Mouse (Mus musculus) myocyte (in vitro differentiated cells): Measurements from ENCODE around the gene Akain1.

Experiments used
- CEBPB ChIP-seq: IDR thresholded peaks from 2 replicates; pipeline ENCODE4 v1.6.1; 2011; ENCODE audit warnings: mild to moderate bottlenecking, moderate library complexity; ENCODE audit not compliant: poor library complexity, insufficient read depth, severe bottlenecking
- E2F4 ChIP-seq: IDR thresholded peaks from one replicate; pipeline ENCODE4 v1.6.1; 2011; ENCODE audit warnings: mild to moderate bottlenecking, control low read depth, moderate library complexity; ENCODE audit not compliant: insufficient read depth
- MAX ChIP-seq: IDR thresholded peaks from one replicate; pipeline ENCODE4 v1.6.1; 2011; ENCODE audit warnings: low read depth, mild to moderate bottlenecking, control low read depth
- MYOD1 ChIP-seq, 3 experiments: IDR thresholded peaks; one replicate each; pipeline ENCODE4 v1.6.1; 2011; ENCODE audit warnings: control low read depth in 2 of 3, low read depth in 2 of 3, mild to moderate bottlenecking in 2 of 3, moderate library complexity in 1 of 3; ENCODE audit not compliant: insufficient read length in 2 of 3, control insufficient read depth in 1 of 3
- MYOG ChIP-seq, 3 experiments: IDR thresholded peaks; one replicate each; pipeline ENCODE4 v1.6.1; 2011; ENCODE audit warnings: control low read depth in 2 of 3, low read depth in 2 of 3, mild to moderate bottlenecking in 2 of 3; ENCODE audit not compliant: insufficient read length in 2 of 3, control insufficient read depth in 1 of 3, insufficient read depth in 1 of 3
- POLR2A ChIP-seq: IDR thresholded peaks from one replicate; pipeline ENCODE4 v1.6.1; 2011; ENCODE audit warnings: low read depth, mild to moderate bottlenecking, control low read depth, moderate library complexity; ENCODE audit not compliant: insufficient read length
- POLR2AphosphoS2 ChIP-seq: IDR thresholded peaks from one replicate; pipeline ENCODE4 v1.6.1; 2011; ENCODE audit warnings: low read depth, control low read depth; ENCODE audit not compliant: insufficient read length
- TCF12 ChIP-seq: IDR thresholded peaks from one replicate; pipeline ENCODE4 v1.6.1; 2011; ENCODE audit warnings: mild to moderate bottlenecking, control low read depth; ENCODE audit not compliant: poor library complexity, insufficient read depth, severe bottlenecking
- TCF3 ChIP-seq: IDR thresholded peaks from one replicate; pipeline ENCODE4 v1.6.1; 2011; ENCODE audit warnings: low read depth, control low read depth; ENCODE audit not compliant: insufficient read length
- USF1 ChIP-seq: IDR thresholded peaks from one replicate; pipeline ENCODE4 v1.6.1; 2011; ENCODE audit warnings: low read depth, mild to moderate bottlenecking, control low read depth, moderate library complexity

- TF ChIP-seq POLR2AphosphoS2 (no peak), TCF12 (no peak), E2F4 (no peak), POLR2A (no peak), USF1 (no peak), MYOG (IDR thresholded peaks at IDR 0.05; ENCODE audit: control insufficient read depth in 1 of 3, insufficient read depth in 1 of 3, insufficient read length in 2 of 3, low read depth in 2 of 3) (no peak), MAX (no peak), MYOD1 (IDR thresholded peaks at IDR 0.05; ENCODE audit: control insufficient read depth in 1 of 3, insufficient read length in 2 of 3, low read depth in 2 of 3) (no peak), CEBPB (no peak), TCF3 (no peak)
Measured at GRCm38 (mm10) chr17:69475423-69475822, 36.3 kb downstream of the Akain1 start.
